Mouse (Mus musculus) embryonic facial prominence, embryonic 11.5 days (tissue): ENCODE measurements around the gene Nid1. TPM values are rescaled to one million over a fixed set of nuclear protein-coding genes. Genes with fewer than 3 reads are reported as not detected.

Experiments
- ATAC-seq: fragments of 200-750 bp; cut with Nextera tagmentation; replicated peaks from 2 replicates; pipeline ENCODE4 v1.8.0; 2017; ENCODE audit warnings: low read depth; ENCODE audit not compliant: insufficient number of reproducible peaks, low FRiP score, low TSS enrichment
- DNase-seq: peaks from one replicate; pipeline ENCODE4 v3.0.0-alpha.2; 2015; ENCODE audit warnings: low spot score
- H3K27ac ChIP-seq: fragments of 300-500 bp; sonication (generic); replicated peaks from 2 replicates; pipeline ENCODE4 v1.5.1; 2014; ENCODE audit warnings: mild to moderate bottlenecking, low read depth, low read length, control low read depth
- H3K27me3 ChIP-seq: fragments of 300-500 bp; sonication (generic); 2 replicates; pipeline ENCODE4 v1.6.1; 2014; ENCODE audit warnings: mild to moderate bottlenecking, low read length, moderate library complexity, mixed read lengths; ENCODE audit not compliant: control insufficient read depth, insufficient read depth
- H3K36me3 ChIP-seq: fragments of 300-500 bp; sonication (generic); replicated peaks from 2 replicates; pipeline ENCODE4 v1.6.1; 2014; ENCODE audit warnings: low read depth, mild to moderate bottlenecking, low read length, moderate library complexity, mixed read lengths; ENCODE audit not compliant: control insufficient read depth, insufficient read depth
- H3K4me1 ChIP-seq: fragments of 300-500 bp; sonication (generic); 2 replicates; pipeline ENCODE4 v1.6.1; 2014; ENCODE audit warnings: low read length, mixed read lengths; ENCODE audit not compliant: control insufficient read depth, insufficient read depth
- H3K4me2 ChIP-seq: fragments of 300-500 bp; sonication (generic); 2 replicates; pipeline ENCODE4 v1.6.1; 2014; ENCODE audit warnings: low read depth, mild to moderate bottlenecking, control low read depth, low read length, moderate library complexity
- H3K4me3 ChIP-seq: fragments of 300-500 bp; sonication (generic); 2 replicates; pipeline ENCODE4 v1.5.1; 2014; ENCODE audit warnings: low read depth, low read length, control low read depth
- H3K9ac ChIP-seq: fragments of 300-500 bp; sonication (generic); replicated peaks from 2 replicates; pipeline ENCODE4 v1.6.1; 2014; ENCODE audit warnings: mild to moderate bottlenecking, control low read depth, low read length
- H3K9me3 ChIP-seq: fragments of 300-500 bp; sonication (generic); replicated peaks from 2 replicates; pipeline ENCODE4 v1.6.1; 2016; ENCODE audit warnings: mild to moderate bottlenecking, low read length, inconsistent platforms, mixed read lengths; ENCODE audit not compliant: control insufficient read depth
- WGBS: fragments of 180-500 bp; shearing (Covaris S2); extraction: QIAGEN DNeasy Blood & Tissue Kit; methylation state at CpG from one replicate; pipeline ENCODE4 v1.1.7; 2014; 5-methylcytosine and 5-hydroxymethylcytosine counted together
- polyA plus RNA-seq: library from polyadenylated mRNA; unstranded; fragments of >200 nt; fragmentation: Nextera tagmentation; extraction: Ambion mirVana; gene quantifications from 2 replicates; pipeline ENCODE4 v1.2.1, GENCODE M21; 2014

The Nid1 gene
- polyA plus RNA-seq, 1 experiment from 2014 or later, result 54.8 TPM

GRCm38 (mm10) chr13:13557001-13557743, 119.8 kb downstream of the Nid1 start:
- WGBS, result 83% methylated on average over 5 of the region's 5 CpGs
- H3K27me3 ChIP-seq, result no peaks in the 10 kb centered on the region

GRCm38 (mm10) chr13:13558251-13558650, 120.9 kb downstream of the Nid1 start:
- Histone ChIP-seq H3K9me3 (no peaks in the 10 kb centered on the region), H3K36me3 (no peaks in the 10 kb centered on the region), H3K27me3 (no peaks in the 10 kb centered on the region), H3K4me1 (no peaks in the 10 kb centered on the region), H3K4me3 (no peak overlapping the region), H3K4me2 (no peak overlapping the region), H3K9ac (no peak overlapping the region), H3K27ac (no peak overlapping the region)
- ATAC-seq, result no peak
- no peak for DNase-seq
- 72% methylated on average over 2 of the region's 2 CpGs for WGBS

More at GRCm38 (mm10) chr13:13557001-13557743, 119.8 kb downstream of the Nid1 start:
- H3K27ac ChIP-seq, result no peak overlapping the region
- no peak overlapping the region for H3K9ac ChIP-seq
- H3K9me3 ChIP-seq, result no peaks in the 10 kb centered on the region
- ATAC-seq, result no peak
- H3K36me3 ChIP-seq, result no peaks in the 10 kb centered on the region
- no peaks in the 10 kb centered on the region for H3K4me1 ChIP-seq
- no peak overlapping the region for H3K4me3 ChIP-seq
- DNase-seq, result no peak
- H3K4me2 ChIP-seq, result no peak overlapping the region

DNA sequence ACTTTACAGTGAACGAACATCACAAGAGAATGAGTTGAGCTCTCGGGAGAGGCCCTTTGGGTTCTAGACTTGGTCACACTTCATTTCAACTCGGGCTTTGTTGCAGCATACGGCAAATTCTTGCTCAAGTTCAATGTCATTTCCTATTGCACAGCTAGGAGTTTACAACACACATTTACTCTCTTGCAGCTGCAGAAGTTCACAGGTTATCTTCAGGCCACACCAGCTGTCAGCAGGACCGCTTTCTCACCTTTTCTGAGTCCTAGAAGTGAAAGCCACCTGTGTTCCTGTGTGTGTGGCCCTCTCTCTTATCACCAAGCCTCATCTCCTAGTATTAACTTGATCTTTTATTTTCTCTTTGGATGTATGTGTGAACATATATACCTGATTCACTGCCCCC, 121.5 kb downstream of the Nid1 start:
- H3K36me3 ChIP-seq, result no peaks in the 10 kb centered on the region
- 74% methylated on average over 5 of the region's 5 CpGs for WGBS
- no peaks in the 10 kb centered on the region for H3K27me3 ChIP-seq
- no peaks in the 10 kb centered on the region for H3K9me3 ChIP-seq
- DNase-seq (no peak), ATAC-seq (no peak)
- no peak overlapping the region for H3K27ac ChIP-seq
- no peak overlapping the region for H3K4me3 ChIP-seq
- no peak overlapping the region for H3K9ac ChIP-seq
- H3K4me1 ChIP-seq, result no peaks in the 10 kb centered on the region
- H3K4me2 ChIP-seq, result no peak overlapping the region

Other genes starting within 250 kb of the Nid1 start
- 18.5 and 21.5 TPM in 2 replicates for gene Gpr137b, start 43.5 kb upstream of the Nid1 start, polyA plus RNA-seq
- gene Lyst, start 152.8 kb downstream of the Nid1 start, polyA plus RNA-seq, result 1.6 and 2.3 TPM in 2 replicates